Comparison of ENCODE assay signal across 10 mouse cellular contexts in the genomic region with DNA sequence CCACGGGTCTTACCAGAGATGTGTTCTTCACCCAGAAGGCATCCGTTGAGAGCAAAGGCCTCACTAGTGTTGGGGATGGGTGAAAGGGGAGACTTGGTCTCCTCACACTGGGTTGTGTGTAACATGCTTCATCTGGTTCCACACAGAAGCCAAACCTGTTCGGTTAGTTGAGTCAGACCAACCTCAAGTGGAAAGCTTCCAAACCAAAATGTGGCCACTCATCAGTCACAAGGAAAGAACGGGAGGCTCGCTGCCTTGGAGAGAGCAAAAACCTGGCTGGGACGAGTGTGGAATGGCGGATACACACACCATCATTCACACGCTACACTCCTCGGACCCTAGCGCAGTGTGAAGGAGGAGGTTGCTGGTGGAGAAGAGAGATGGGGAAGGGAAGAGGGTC. TPM values are rescaled to one million over a fixed set of nuclear protein-coding genes. Genes with fewer than 3 reads are reported as not detected.
DNase-seq lines count a peak whose midpoint lies in the region; ATAC-seq lines count a peak whose summit lies in the region.
"Had no signal": no experiment of that assay in that cellular context is flagged by ENCODE, and none has a peak within 500 bp of the region (broad histone marks: within the 10 kb centered on the region; RNA-seq: fewer than 3 reads in every experiment).

No protein-coding gene starts in this region.

- no peaks in the 10 kb centered on the region for H3K27me3 ChIP-seq in limb, embryonic 12.5 days
- no peaks in the 10 kb centered on the region for H3K27me3 ChIP-seq in limb, embryonic 10.5 days (ENCODE audit: low read depth, poor library complexity, severe bottlenecking)
- H3K27me3 ChIP-seq: neural tube, embryonic 12.5 days had no signal

- H3K4me3 ChIP-seq in limb, embryonic 12.5 days (replicated peaks) = no peak overlapping the region
- no peak overlapping the region for H3K4me3 ChIP-seq in limb, embryonic 10.5 days
- H3K4me3 ChIP-seq: neural tube, embryonic 12.5 days had no signal

- ATAC-seq in limb, embryonic 12.5 days (ENCODE audit: insufficient number of reproducible peaks, insufficient read depth, low FRiP score, low TSS enrichment, low read depth) = peak; percentile 42; the same call in 1 of the 2 replicates
- ATAC-seq in activated CD4-positive, CD25-positive, alpha-beta regulatory T cell, adult 4 months = no peak

- no peak overlapping the region for H3K4me2 ChIP-seq in limb, embryonic 12.5 days
- H3K4me2 ChIP-seq: neural tube, embryonic 12.5 days had no signal

- H3K9me3 ChIP-seq in limb, embryonic 12.5 days = no peaks in the 10 kb centered on the region
- no peaks in the 10 kb centered on the region for H3K9me3 ChIP-seq in limb, embryonic 10.5 days (replicated peaks)
- H3K9me3 ChIP-seq: neural tube, embryonic 12.5 days had no signal

- no peaks in the 10 kb centered on the region for H3K36me3 ChIP-seq in limb, embryonic 12.5 days
- no peaks in the 10 kb centered on the region for H3K36me3 ChIP-seq in limb, embryonic 10.5 days
- H3K36me3 ChIP-seq: neural tube, embryonic 12.5 days had no signal

- 82% methylated on average over 10 of the region's 10 CpGs for WGBS in limb, embryonic 12.5 days
- 89% methylated on average over 10 of the region's 10 CpGs for WGBS in limb, embryonic 10.5 days

- DNase-seq in limb, embryonic 10.5 days (ENCODE audit: low spot score) = no peak
- DNase-seq in kidney, postnatal 10 days = peak; percentile 43
- peak; percentile 71 for DNase-seq in lung, postnatal 36 days
- DNase-seq in urinary bladder, postnatal 4 days (ENCODE audit: low spot score in 2 of 2) = peak; percentile 30 to 66
- DNase-seq in cerebellum, adult 18-20 months = no peak
- no peak for DNase-seq in frontal cortex, postnatal 36 days (ENCODE audit: low spot score in 2 of 2)
- DNase-seq: thymus, postnatal 4 days had no signal

- H3K27ac ChIP-seq in limb, embryonic 12.5 days = no peak overlapping the region
- no peak overlapping the region for H3K27ac ChIP-seq in limb, embryonic 10.5 days
- H3K27ac ChIP-seq: neural tube, embryonic 12.5 days had no signal

- no peak overlapping the region for H3K9ac ChIP-seq in limb, embryonic 12.5 days (replicated peaks)
- H3K9ac ChIP-seq: neural tube, embryonic 12.5 days had no signal

- H3K4me1 ChIP-seq in limb, embryonic 12.5 days (replicated peaks) = no peaks in the 10 kb centered on the region
- peaks cover 5% of the 10 kb centered on the region; the same call in 1 of the 2 replicates for H3K4me1 ChIP-seq in limb, embryonic 10.5 days
- H3K4me1 ChIP-seq: neural tube, embryonic 12.5 days had no signal

RNA-seq across cellular contexts. Expression of gene Elovl6, which starts 22.4 kb away (rescaled TPM):
- 35.2 and 41.5 TPM in 2 replicates for polyA plus RNA-seq in limb, embryonic 12.5 days (2016; fragmentation: Nextera tagmentation; extraction: Ambion mirVana)
- polyA plus RNA-seq in limb, embryonic 10.5 days (2016; fragmentation: Nextera tagmentation; extraction: Ambion mirVana) = 54.6 and 59.0 TPM in 2 replicates
- polyA plus RNA-seq in activated CD4-positive, CD25-positive, alpha-beta regulatory T cell, adult 4 months (2017; shearing (Covaris generic)) = 10 to 100 TPM; 11.0 to 11.3 TPM

Comparison
In these comparisons a context has a peak if more than half of its experiments do, and no peak if none do; other contexts are left out.
1. DNase-seq: peak in kidney, postnatal 10 days (single experiment), lung, postnatal 36 days (single experiment) and urinary bladder, postnatal 4 days (2 of 2); none in limb, embryonic 10.5 days (single experiment), cerebellum, adult 18-20 months (0 of 2) and frontal cortex, postnatal 36 days (0 of 2).